Mouse (Mus musculus): ENCODE results near the gene Ntm. TPM values are rescaled to one million over a fixed set of nuclear protein-coding genes. Genes with fewer than 3 reads are reported as not detected.

Ntm gene
- polyA plus RNA-seq, 1 experiment from 2014 or later = 0.76 TPM

- TF ChIP-seq EP300 (IDR thresholded peaks at IDR 0.05) (no peak), CTCF (IDR thresholded peaks at IDR 0.05) (no peak)
Measured at GRCm38 (mm10) chr9:29531147-29531917, 431.6 kb downstream of the Ntm start.

DNA sequence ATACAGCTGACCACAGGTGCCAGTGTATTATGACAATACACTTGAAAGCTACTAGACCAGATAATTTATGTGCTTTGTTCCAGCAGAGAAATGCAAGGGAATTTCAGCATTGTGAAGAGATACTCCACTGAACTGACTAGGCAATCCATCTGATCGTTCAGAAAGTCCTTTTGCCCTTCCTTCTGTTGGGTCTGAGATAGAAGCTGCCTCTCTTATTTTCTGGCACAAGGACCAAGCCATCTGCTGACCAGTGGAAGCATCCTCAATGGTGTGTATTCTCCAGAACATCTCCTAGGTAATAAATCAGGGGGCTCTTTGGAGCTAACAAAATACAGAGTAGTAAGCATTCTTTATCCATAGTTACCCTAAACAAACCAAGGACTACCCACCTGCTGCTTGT lies 438.8 kb downstream of the Ntm start:
- Histone ChIP-seq H3K4me1 (ENCODE audit: insufficient read depth, low read depth, low read length) (no peaks in the 10 kb centered on the region), H3K9me3 (ENCODE audit: low read length) (no peaks in the 10 kb centered on the region), H3K36me3 (ENCODE audit: insufficient read depth, low read length) (no peaks in the 10 kb centered on the region), H3K27me3 (replicated peaks; ENCODE audit: insufficient read depth, low read length) (no peaks in the 10 kb centered on the region), H3K27ac (ENCODE audit: low read length) (no peak overlapping the region), H3K9ac (replicated peaks; ENCODE audit: low read depth) (no peak overlapping the region), H3K4me2 (replicated peaks; ENCODE audit: low read depth, low read length) (no peak overlapping the region), H3K4me3 (ENCODE audit: low read depth, low read length) (no peak overlapping the region)
- DNase-seq (ENCODE audit: low spot score) (no peak), ATAC-seq (no peak)
- TF ChIP-seq CTCF (IDR thresholded peaks at IDR 0.05) = no peak
- TF ChIP-seq EP300 (IDR thresholded peaks at IDR 0.05) = no peak
- WGBS = 34% methylated on average over 1 of the region's 1 CpGs

More at GRCm38 (mm10) chr9:29531147-29531917, 431.6 kb downstream of the Ntm start:
- H3K27me3 ChIP-seq (replicated peaks; ENCODE audit: insufficient read depth, low read length) = no peaks in the 10 kb centered on the region
- H3K4me2 ChIP-seq (replicated peaks; ENCODE audit: low read depth, low read length) = no peak overlapping the region
- no peaks in the 10 kb centered on the region for H3K36me3 ChIP-seq (ENCODE audit: insufficient read depth, low read length)
- no peaks in the 10 kb centered on the region for H3K4me1 ChIP-seq (ENCODE audit: insufficient read depth, low read depth, low read length)
- no peak overlapping the region for H3K27ac ChIP-seq (ENCODE audit: low read length)
- H3K4me3 ChIP-seq (ENCODE audit: low read depth, low read length) = no peak overlapping the region
- H3K9ac ChIP-seq (replicated peaks; ENCODE audit: low read depth) = no peak overlapping the region
- WGBS = 74% methylated on average over 6 of the region's 6 CpGs
- DNase-seq (ENCODE audit: low spot score) (no peak), ATAC-seq (no peak)
- no peaks in the 10 kb centered on the region for H3K9me3 ChIP-seq (ENCODE audit: low read length)

- H3K9me3 ChIP-seq (ENCODE audit: low read length) = no peaks in the 10 kb centered on the region
- ATAC-seq (no peak), DNase-seq (ENCODE audit: low spot score) (no peak)
- H3K4me1 ChIP-seq (ENCODE audit: insufficient read depth, low read depth, low read length) = no peaks in the 10 kb centered on the region
- H3K4me3 ChIP-seq (ENCODE audit: low read depth, low read length) = no peak overlapping the region
- no peak overlapping the region for H3K9ac ChIP-seq (replicated peaks; ENCODE audit: low read depth)
- H3K36me3 ChIP-seq (ENCODE audit: insufficient read depth, low read length) = no peaks in the 10 kb centered on the region
- TF ChIP-seq EP300 (IDR thresholded peaks at IDR 0.05) (no peak), CTCF (IDR thresholded peaks at IDR 0.05) (no peak)
- 53% methylated on average over 3 of the region's 3 CpGs for WGBS
- H3K27ac ChIP-seq (ENCODE audit: low read length) = no peak overlapping the region
- no peaks in the 10 kb centered on the region for H3K27me3 ChIP-seq (replicated peaks; ENCODE audit: insufficient read depth, low read length)
- H3K4me2 ChIP-seq (replicated peaks; ENCODE audit: low read depth, low read length) = no peak overlapping the region
Measured at GRCm38 (mm10) chr9:29523221-29523620, 439.7 kb downstream of the Ntm start.

DNA sequence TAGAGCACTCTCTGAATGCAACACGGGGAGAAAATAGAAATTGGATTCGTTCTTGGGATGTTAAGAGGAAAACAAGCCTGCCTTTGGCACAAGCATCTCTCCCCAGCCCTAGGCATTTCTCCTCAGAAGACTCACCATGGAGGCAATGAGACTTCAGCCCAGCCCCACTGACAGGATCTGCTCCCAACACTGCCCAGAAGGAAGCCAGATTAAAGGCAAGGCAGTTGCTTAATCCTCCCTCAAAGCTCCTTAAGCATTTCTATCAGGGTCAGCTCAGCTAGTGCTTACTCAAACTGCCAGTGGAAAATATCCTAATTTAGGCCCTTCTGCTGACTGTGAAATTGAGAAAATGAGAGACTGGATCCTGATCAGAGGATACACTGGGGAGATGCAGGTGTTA lies 443.8 kb downstream of the Ntm start:
- Histone ChIP-seq H3K9ac (replicated peaks; ENCODE audit: low read depth) (no peak overlapping the region), H3K27me3 (replicated peaks; ENCODE audit: insufficient read depth, low read length) (no peaks in the 10 kb centered on the region), H3K27ac (ENCODE audit: low read length) (no peak overlapping the region), H3K4me2 (replicated peaks; ENCODE audit: low read depth, low read length) (no peak overlapping the region), H3K36me3 (ENCODE audit: insufficient read depth, low read length) (no peaks in the 10 kb centered on the region), H3K4me3 (ENCODE audit: low read depth, low read length) (no peak overlapping the region), H3K4me1 (ENCODE audit: insufficient read depth, low read depth, low read length) (no peaks in the 10 kb centered on the region), H3K9me3 (ENCODE audit: low read length) (no peaks in the 10 kb centered on the region)
- WGBS = 57% methylated on average over 2 of the region's 2 CpGs
- no peak for DNase-seq (ENCODE audit: low spot score)
- no peak for ATAC-seq
- TF ChIP-seq CTCF (IDR thresholded peaks at IDR 0.05) (no peak), EP300 (IDR thresholded peaks at IDR 0.05) (no peak)

DNA sequence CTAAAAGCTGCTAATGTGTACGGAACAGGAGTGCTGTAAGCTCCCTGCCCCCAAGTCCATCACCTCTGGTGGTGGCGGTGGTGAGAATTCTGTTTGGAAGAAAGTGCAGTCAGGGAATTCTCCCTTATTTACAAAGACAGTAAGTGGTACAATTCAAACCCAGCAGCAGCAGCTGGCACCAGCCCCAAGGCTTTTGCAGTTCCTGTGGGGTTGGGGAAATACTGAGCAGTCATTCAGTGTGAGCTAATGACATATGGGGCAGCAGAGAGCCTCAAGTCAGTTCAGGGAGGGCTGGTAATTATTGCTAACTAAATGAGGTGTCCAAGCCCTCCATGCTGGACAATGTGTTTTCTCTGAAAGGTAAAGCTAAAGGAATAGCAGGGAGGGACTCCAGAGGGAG lies 446.3 kb downstream of the Ntm start:
- no peak for TF ChIP-seq CTCF (IDR thresholded peaks at IDR 0.05)
- TF ChIP-seq EP300 (IDR thresholded peaks at IDR 0.05) = no peak
- H3K4me1 ChIP-seq (ENCODE audit: insufficient read depth, low read depth, low read length) = no peaks in the 10 kb centered on the region
- no peak overlapping the region for H3K4me2 ChIP-seq (replicated peaks; ENCODE audit: low read depth, low read length)
- no peaks in the 10 kb centered on the region for H3K36me3 ChIP-seq (ENCODE audit: insufficient read depth, low read length)
- no peak overlapping the region for H3K27ac ChIP-seq (ENCODE audit: low read length)
- DNase-seq (ENCODE audit: low spot score) (no peak), ATAC-seq (no peak)
- H3K4me3 ChIP-seq (ENCODE audit: low read depth, low read length) = no peak overlapping the region
- no peak overlapping the region for H3K9ac ChIP-seq (replicated peaks; ENCODE audit: low read depth)
- no peaks in the 10 kb centered on the region for H3K27me3 ChIP-seq (replicated peaks; ENCODE audit: insufficient read depth, low read length)
- WGBS = 64% methylated on average over 2 of the region's 2 CpGs
- no peaks in the 10 kb centered on the region for H3K9me3 ChIP-seq (ENCODE audit: low read length)

DNA sequence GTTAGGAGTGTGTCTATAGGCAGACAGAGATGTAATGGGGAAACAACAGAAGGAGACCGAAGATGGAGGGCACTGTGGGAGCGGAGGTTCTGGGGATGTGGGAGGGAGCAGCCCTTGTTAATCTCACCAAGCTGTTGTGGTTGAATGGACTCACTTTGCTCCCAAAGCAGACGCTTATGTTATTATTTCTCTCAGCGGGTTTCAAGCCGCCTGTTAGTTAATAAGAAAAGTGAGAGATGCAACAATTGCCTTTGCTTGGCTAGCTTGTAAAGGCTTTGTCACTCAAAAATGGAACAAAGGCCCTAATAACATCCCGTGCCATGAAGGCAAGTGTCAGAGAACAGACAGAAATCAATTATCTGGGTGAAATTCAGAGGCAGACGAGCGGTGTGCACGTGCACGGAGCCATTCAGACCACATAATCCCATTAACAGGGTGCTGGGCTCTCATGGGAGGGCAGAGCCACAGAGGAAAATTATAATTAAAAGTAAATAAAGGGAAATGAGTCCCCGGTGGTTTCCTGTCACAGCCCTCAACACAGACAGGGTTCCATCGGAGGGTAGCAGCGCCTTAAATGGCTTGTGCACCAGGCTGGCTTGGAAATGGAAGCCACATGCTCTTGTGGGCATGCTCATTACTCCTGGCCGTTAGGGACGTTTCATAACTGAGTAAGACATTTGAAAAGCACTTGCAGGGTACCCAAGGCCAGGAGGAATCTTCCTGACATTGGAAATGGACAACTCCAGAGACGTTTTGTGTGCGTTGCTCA lies 448.2 kb downstream of the Ntm start:
- no peak overlapping the region for H3K9ac ChIP-seq (replicated peaks; ENCODE audit: low read depth)
- no peaks in the 10 kb centered on the region for H3K36me3 ChIP-seq (ENCODE audit: insufficient read depth, low read length)
- ATAC-seq (no peak), DNase-seq (ENCODE audit: low spot score) (no peak)
- H3K4me1 ChIP-seq (ENCODE audit: insufficient read depth, low read depth, low read length) = no peaks in the 10 kb centered on the region
- no peaks in the 10 kb centered on the region for H3K27me3 ChIP-seq (replicated peaks; ENCODE audit: insufficient read depth, low read length)
- no peaks in the 10 kb centered on the region for H3K9me3 ChIP-seq (ENCODE audit: low read length)
- TF ChIP-seq EP300 (IDR thresholded peaks at IDR 0.05) (no peak), CTCF (IDR thresholded peaks at IDR 0.05) (no peak)
- H3K27ac ChIP-seq (ENCODE audit: low read length) = no peak overlapping the region
- no peak overlapping the region for H3K4me3 ChIP-seq (ENCODE audit: low read depth, low read length)
- H3K4me2 ChIP-seq (replicated peaks; ENCODE audit: low read depth, low read length) = no peak overlapping the region
- 78% methylated on average over 17 of the region's 17 CpGs for WGBS
